Mouse (Mus musculus): ENCODE results near the gene Cyb5r3.

The Cyb5r3 gene

GRCm38 (mm10) chr15:83169772-83170722, 2.3 kb downstream of the Cyb5r3 start:
- DNase-seq (ENCODE audit: low spot score in 2 of 2) = peak in 1 of 2 experiments; percentile 6

- DNase-seq (ENCODE audit: low spot score in 2 of 2) = peak in 1 of 2 experiments; percentile 9
These were observed 3.3 kb downstream of the Cyb5r3 start for GRCm38 (mm10) chr15:83168875-83169771.

- DNase-seq (ENCODE audit: low spot score in 2 of 2) = no peak
These were observed 4.1 kb downstream of the Cyb5r3 start for GRCm38 (mm10) chr15:83168311-83168710.

DNA sequence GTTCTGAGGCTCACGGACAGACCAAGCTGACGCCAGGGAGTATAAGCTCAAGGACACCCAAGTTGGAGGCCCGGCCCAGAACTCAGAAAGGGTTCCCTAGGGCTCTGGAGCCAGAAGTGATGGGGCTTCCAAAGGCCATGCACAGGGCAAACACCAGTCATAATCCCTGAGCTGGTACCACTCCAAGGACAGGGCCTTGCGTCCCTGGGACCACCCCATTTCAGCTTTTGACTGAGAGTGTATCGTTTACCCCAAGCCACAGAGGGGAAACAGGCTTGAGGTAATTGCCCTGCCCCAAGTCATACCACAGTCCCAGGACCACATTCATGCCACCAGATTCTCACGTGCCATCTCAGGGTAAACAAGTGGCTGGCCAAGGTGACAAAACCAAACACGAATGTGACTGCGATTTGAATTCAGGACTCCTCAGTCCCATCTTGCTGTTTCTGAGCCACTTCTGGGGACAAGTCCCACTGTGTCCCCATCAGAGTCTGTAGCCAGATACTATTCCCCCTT, 4.8 kb downstream of the Cyb5r3 start:
- no peak for DNase-seq (ENCODE audit: low spot score in 2 of 2)

GRCm38 (mm10) chr15:83167126-83167525, 5.3 kb downstream of the Cyb5r3 start:
- DNase-seq (ENCODE audit: low spot score in 2 of 2) = no peak

DNA sequence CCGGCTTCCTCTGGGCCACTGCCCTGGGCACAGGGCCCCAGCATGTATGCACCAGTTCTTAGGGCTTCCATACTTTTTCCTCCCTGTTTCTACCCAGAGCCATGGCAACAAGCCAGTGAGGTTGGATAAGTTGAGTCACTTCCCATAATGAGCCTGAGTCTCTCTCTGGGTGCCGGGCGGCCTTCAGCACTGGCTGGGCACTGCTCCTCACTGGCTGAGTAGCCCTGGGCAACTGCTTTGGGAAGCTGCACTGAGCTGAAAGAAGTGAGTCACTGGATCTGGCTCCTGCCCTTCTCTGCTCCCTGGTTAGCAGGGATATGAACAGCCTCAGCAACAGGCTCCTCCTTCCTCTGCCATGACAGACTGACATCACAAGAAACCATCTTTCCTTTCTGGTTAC, 5.8 kb downstream of the Cyb5r3 start:
- DNase-seq (ENCODE audit: low spot score in 2 of 2) = peak in 1 of 2 experiments; percentile 23

DNA sequence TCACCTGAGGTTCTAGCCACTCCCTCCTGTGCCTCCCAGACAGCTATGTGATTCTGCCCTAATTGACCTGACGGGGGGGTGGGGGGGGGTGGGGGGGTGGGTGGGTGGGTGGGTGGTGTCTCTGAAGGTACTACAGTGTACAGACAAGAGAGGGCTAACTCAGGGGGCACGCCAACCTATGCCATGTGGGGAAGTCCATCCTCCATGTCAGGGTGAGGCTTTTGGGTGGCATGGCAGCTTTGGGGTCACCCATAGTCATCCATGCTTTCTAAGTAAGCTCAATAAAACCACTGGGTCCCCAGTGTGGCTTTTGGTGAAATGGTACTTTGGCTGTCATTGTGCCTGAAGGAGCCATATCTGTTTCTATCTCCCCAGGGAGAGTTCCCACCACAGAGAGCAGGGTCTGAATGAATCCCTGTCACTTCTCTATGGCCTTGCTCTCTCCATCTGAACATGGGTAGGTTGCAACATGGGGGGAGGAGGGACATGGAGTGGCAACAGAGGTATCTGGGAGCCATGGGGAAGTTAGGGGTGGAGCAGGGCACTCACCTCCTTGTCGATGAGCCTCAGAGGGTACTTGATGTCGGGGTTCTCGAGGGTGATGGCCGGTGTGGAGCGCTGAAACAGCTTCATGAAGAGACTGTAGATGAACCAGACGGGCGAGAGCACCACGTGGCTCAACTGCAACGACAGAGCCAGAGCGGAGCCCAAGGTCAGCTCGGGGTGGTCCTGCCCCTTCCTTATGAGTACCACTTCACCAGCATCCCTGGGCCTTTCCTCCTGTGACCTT, 6.7 kb downstream of the Cyb5r3 start:
- peak in 1 of 2 experiments; percentile 7 for DNase-seq (ENCODE audit: low spot score in 2 of 2)

DNA sequence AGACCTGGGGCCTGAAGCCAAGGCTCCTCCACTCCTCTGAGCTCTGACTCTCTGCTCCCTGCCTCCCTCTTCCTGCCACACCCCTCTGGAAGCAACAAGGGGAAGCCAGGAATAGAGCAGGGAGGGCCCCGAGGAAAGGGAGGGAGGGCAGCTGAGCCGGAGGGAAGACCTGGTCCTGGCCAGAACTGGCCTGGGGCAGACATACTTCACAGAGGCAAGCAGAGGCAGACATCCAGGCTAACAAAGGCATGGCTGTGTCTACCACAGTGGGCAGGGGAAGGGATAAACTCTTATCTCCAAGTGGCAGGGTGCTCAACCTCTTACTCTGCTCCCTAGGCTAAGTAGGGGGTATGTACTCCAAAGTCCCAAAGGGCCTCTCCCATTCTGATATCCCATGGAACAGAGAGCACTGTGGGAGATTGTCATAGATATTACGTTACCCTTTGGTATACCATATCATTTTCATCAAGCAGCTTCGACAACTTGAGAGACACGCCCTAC, 7.4 kb downstream of the Cyb5r3 start:
- peak in 1 of 2 experiments; percentile 3 for DNase-seq (ENCODE audit: low spot score in 2 of 2)

- peak in 1 of 2 experiments; percentile 5 for DNase-seq (ENCODE audit: low spot score in 2 of 2)
These were observed 9.4 kb downstream of the Cyb5r3 start for GRCm38 (mm10) chr15:83162818-83163485.

DNA sequence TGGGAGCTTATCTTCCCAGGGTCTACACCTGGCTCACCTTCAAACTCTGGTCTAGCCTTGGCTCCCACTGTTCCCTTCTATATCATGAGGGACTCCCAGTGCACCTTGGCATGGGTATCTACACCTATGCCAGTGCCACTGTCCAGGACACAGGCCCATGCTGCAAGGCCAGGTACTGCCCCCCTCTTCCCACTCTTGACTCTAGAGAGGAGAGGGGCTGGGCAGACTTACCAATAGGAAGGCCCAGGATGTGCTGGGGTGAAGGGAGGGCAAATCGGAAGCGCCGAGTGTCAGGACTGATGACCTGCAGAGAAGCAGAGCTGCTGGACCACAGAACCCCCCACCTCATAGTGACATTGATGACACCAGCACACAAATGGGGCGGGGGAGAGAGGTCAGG, 10.4 kb downstream of the Cyb5r3 start:
- DNase-seq (ENCODE audit: low spot score in 2 of 2) = no peak

DNA sequence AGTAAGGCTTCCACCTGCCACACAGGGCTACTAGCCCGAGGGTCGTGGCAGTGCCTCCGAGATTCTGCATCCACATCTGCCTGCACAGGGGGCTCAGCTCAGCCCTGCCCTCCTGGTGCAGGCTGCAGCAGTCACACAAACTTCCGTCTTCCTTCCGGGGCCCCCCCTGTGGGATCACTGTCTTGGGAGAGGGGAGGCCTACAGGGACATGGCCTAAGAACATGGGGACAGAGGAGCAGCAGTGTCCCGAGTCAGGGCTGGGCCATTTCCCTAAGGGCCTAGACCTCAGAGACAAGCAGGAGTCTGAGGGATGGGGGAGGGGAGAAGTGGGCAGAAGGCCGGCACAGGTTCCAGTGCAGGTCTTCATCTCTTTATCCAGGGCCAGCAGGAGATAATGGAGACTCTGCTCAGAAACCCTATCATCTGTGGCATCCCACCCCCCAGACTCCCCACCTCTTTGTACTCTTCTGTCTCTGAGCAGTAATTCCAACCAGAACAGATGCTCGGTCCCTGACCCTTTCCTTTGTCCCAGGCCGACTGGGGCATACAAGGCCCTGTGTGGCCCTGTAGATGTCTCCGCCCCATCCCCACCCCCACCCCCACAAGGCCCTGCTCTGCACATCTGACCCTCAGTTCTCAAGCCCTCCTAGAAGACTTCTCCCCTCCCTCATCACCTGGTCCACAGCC, 11.2 kb downstream of the Cyb5r3 start:
- DNase-seq (ENCODE audit: low spot score in 2 of 2) = no peak

DNA sequence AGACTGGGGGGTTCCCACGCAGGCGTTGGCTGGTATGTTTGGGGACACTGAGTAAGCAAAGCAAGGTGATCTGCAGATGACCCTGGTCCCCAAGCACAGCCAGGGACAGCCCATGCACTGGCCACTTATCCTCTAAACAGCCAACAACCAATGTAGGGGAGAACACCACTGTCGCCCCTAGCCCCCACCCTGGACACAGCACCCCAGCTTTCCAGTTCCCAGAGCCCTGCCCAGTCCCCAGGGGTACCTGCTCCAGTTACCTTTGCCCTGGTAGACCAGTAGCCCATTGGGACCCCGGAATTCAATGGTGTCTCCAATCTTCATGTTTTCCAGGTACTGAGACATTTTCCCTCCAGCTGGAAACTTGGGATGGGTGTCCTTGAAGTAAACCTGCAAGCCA, 11.8 kb downstream of the Cyb5r3 start:
- no peak for DNase-seq (ENCODE audit: low spot score in 2 of 2)

- DNase-seq (ENCODE audit: low spot score in 2 of 2) = no peak
These were observed 12.6 kb downstream of the Cyb5r3 start for GRCm38 (mm10) chr15:83159823-83160222.

DNA sequence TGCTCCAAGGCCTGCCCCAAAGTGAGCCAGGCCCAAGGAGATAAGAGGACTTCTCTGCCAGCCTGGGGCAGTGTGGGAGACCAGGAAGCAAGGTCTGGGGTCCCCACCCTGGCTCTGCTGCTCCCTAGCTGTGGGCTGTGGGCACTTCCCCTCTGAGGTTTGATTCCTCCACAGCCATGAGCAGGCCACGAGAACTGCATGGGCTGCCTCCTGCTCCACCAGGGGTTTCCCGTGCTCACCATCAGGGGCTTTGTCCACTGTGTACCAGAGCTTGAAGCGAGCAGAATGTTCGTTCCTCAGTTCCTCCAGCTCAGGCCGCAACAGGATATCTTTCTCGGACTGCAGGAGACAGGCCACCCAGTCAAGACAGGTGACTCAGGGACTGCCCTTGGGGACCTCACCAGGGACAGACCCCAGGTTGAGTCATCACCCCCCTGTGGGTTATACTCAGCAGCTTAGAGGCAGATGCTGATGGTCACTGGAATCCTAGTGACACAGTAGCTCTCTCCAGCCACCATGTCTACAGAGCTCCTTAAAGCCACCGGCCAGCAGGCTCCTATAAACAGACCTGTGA, 13.7 kb downstream of the Cyb5r3 start:
- DNase-seq (ENCODE audit: low spot score in 2 of 2) = no peak

DNA sequence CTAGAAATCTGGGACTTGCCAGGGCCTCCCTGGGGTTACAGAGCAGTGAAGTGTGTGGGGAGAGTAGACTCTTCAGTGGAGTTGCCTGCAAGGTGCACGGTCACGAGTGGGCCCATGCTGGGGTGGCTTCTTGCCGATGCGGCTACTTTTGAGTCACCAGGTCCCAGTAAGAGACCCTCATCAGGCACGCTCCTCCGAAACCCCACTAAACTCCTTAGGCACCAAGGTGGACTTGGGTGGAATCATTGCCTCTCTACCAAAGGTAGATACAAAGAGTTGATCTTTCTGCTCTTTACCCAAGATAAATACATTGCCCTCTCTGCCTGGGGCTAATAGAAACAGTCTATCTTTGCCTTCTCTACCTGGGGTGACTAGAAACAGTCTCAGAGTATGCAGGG, 14.7 kb downstream of the Cyb5r3 start:
- DNase-seq (ENCODE audit: low spot score in 2 of 2) = no peak

GRCm38 (mm10) chr15:83156929-83157666, 15.3 kb downstream of the Cyb5r3 start:
- no peak for DNase-seq (ENCODE audit: low spot score in 2 of 2)

DNA sequence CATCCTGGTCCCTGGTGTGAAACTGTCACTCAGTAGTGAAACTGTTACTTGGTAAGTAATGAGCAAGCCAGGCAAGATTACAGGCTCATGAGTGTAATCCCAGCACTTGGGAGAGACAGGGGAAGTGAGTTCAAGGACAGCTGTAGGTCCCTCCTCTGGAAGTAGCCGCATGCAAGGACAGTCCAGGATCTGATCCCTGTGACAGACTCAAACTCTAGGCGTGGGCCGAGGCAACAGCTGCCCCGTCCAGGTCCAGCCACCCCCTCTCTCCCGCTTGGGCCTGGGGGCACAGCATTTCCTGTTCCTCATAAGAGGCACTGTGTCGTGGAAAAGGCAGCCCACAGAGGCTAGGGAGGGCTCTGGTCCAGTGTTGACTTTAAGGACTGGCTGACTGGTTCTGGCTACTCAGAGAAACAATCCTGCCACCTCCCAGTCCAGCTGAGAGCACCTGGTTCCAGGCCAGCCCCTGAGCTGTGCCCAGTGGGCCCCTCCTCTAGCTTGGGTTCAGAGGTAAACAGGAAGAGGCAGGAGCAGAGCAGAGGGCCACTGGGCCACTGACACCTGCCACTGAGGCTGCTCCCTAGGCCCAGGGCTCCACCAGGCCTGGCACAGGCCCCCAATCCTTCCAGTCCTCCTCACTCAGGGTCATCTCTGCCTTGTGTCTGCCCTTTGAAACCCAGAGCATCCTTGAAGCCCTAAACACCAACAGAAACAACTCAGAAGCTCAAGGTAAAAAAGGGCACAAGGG, 16.5 kb downstream of the Cyb5r3 start:
- no peak for DNase-seq (ENCODE audit: low spot score in 2 of 2)

- no peak for DNase-seq (ENCODE audit: low spot score in 2 of 2)
These were observed 18.1 kb downstream of the Cyb5r3 start for GRCm38 (mm10) chr15:83154309-83154708.
